20 mouse cellular contexts compared by ENCODE assay signal in the genomic region with DNA sequence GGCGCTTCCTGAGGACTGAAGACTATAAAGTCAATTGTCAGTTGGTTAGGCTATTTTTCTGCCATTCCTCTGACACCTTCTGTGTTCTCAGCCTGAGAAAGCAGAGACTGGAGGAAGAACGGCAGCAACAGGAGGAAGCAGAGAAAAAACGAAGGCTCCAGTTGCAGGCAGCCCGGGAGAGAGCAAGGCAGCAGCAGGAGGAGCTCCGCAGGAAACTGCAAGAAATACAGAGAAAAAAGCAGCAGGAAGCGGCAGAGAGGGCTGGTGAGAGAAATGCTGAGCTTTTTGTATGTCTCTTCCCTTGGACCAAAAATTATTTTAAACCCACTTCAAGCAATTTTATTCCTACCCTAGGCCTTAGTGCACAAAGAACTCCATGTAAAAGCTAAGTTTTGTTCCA. TPM values are rescaled to one million over a fixed set of nuclear protein-coding genes. Genes with fewer than 3 reads are reported as not detected.
DNase-seq lines count a peak whose midpoint lies in the region; ATAC-seq and TF ChIP-seq lines count a peak whose summit lies in the region.
"Had no signal": no experiment of that assay in that cellular context is flagged by ENCODE, and none has a peak within 500 bp of the region (broad histone marks: within the 10 kb centered on the region; RNA-seq: fewer than 3 reads in every experiment).

No protein-coding gene starts in this region.

- TF ChIP-seq CTCF in layer of hippocampus, adult 2 months (conservative IDR thresholded peaks at IDR 0.05): no peak

- no peak overlapping the region for H3K4me3 ChIP-seq in heart, embryonic 12.5 days
- H3K4me3 ChIP-seq in layer of hippocampus, adult 2 months: no peak overlapping the region
- H3K4me3 ChIP-seq in embryonic facial prominence, embryonic 15.5 days (replicated peaks): no peak overlapping the region
- H3K4me3 ChIP-seq: forebrain, embryonic 12.5 days; gastrocnemius, adult 2 months; left cerebral cortex, adult 2 months; midbrain, embryonic 12.5 days had no signal

- peaks cover 11% of the 10 kb centered on the region for H3K4me1 ChIP-seq in heart, embryonic 12.5 days (replicated peaks)
- 0 out of 2 replicates have a peak, but pooled peaks cover 4% of the 10 kb centered on the region for H3K4me1 ChIP-seq in embryonic facial prominence, embryonic 15.5 days
- H3K4me1 ChIP-seq: forebrain, embryonic 12.5 days; midbrain, embryonic 12.5 days had no signal

- 0 out of 2 replicates have a peak overlapping the region, but pooled peaks have one; percentile 18 for H3K4me2 ChIP-seq in heart, embryonic 12.5 days
- 0 out of 2 replicates have a peak overlapping the region, but pooled peaks have one; percentile 25 for H3K4me2 ChIP-seq in embryonic facial prominence, embryonic 15.5 days (replicated peaks)
- H3K4me2 ChIP-seq: forebrain, embryonic 12.5 days; midbrain, embryonic 12.5 days had no signal

- no peaks in the 10 kb centered on the region for H3K36me3 ChIP-seq in heart, embryonic 12.5 days
- H3K36me3 ChIP-seq in embryonic facial prominence, embryonic 15.5 days: no peaks in the 10 kb centered on the region
- H3K36me3 ChIP-seq: forebrain, embryonic 12.5 days; midbrain, embryonic 12.5 days had no signal

- no peak overlapping the region for H3K27ac ChIP-seq in heart, embryonic 12.5 days (ENCODE audit: poor library complexity, severe bottlenecking)
- H3K27ac ChIP-seq in layer of hippocampus, adult 2 months: 0 out of 2 replicates have a peak overlapping the region, but pooled peaks have one; percentile 23
- no peak overlapping the region; the same call in 1 of the 2 replicates for H3K27ac ChIP-seq in embryonic facial prominence, embryonic 15.5 days (replicated peaks)
- H3K27ac ChIP-seq: forebrain, embryonic 12.5 days; gastrocnemius, adult 2 months; left cerebral cortex, adult 2 months; liver, embryonic 14.5 days; midbrain, embryonic 12.5 days had no signal

- no peak for ATAC-seq in heart, embryonic 12.5 days (ENCODE audit: insufficient number of reproducible peaks, low FRiP score)
- no peak for ATAC-seq in embryonic facial prominence, embryonic 15.5 days (ENCODE audit: insufficient number of reproducible peaks, low FRiP score, low TSS enrichment, low read depth)
- ATAC-seq: hindbrain, embryonic 16.5 days had no signal

- H3K9ac ChIP-seq in heart, embryonic 12.5 days: no peak overlapping the region
- H3K9ac ChIP-seq in embryonic facial prominence, embryonic 15.5 days: no peak overlapping the region
- H3K9ac ChIP-seq: forebrain, embryonic 12.5 days; liver, embryonic 14.5 days; midbrain, embryonic 12.5 days had no signal

- intact Hi-C loops in heart, postnatal 36 days (cut with DNase I): no loop called here
- intact Hi-C loops in gastrocnemius, postnatal 14 days (cut with DNase I; ENCODE audit: low total_unique reads): no loop called here

- DNase-seq in heart, postnatal 36 days: no peak
- no peak for DNase-seq in layer of hippocampus, adult 2 months (ENCODE audit: low spot score in 2 of 2)
- DNase-seq in layer of hippocampus, postnatal 36 days: no peak
- peak; percentile 20 for DNase-seq in brain, adult 2 months (ENCODE audit: low read depth, low spot score)
- no peak for DNase-seq in gastrocnemius, postnatal 14 days
- DNase-seq: adrenal gland, adult 2 months; B cell, adult 2 months; cerebellum, adult 9-10 months; gastrocnemius, adult 2 months; kidney, adult 9 months; lung, postnatal 36 days; right cerebral cortex, postnatal 14 days; thymus, postnatal 25 days had no signal

- H3K9me3 ChIP-seq in heart, embryonic 12.5 days (replicated peaks): no peaks in the 10 kb centered on the region
- H3K9me3 ChIP-seq in embryonic facial prominence, embryonic 15.5 days (replicated peaks): no peaks in the 10 kb centered on the region
- H3K9me3 ChIP-seq: forebrain, embryonic 12.5 days; midbrain, embryonic 12.5 days had no signal

- WGBS in heart, embryonic 12.5 days: 24% methylated on average over 6 of the region's 6 CpGs
- WGBS in embryonic facial prominence, embryonic 15.5 days: 28% methylated on average over 6 of the region's 6 CpGs

- no peaks in the 10 kb centered on the region for H3K27me3 ChIP-seq in heart, embryonic 12.5 days (replicated peaks)
- H3K27me3 ChIP-seq in embryonic facial prominence, embryonic 15.5 days: no peaks in the 10 kb centered on the region
- H3K27me3 ChIP-seq: forebrain, embryonic 12.5 days; midbrain, embryonic 12.5 days had no signal

RNA-seq across cellular contexts. Expression of gene Sumo1, which starts 37.6 kb away (rescaled TPM):
- 254 TPM in 2 replicates for polyA plus RNA-seq in heart, embryonic 12.5 days (2016; fragmentation: Nextera tagmentation; extraction: Ambion mirVana)
- total RNA-seq in heart, postnatal 36 days (2021): 10 to 100 TPM; 60.7 to 62.3 TPM
- total RNA-seq in layer of hippocampus, adult 2 months (2021): 100 to 1,000 TPM; 117 to 120 TPM
- 100 to 1,000 TPM; 120 to 126 TPM for total RNA-seq in layer of hippocampus, postnatal 36 days (2021)
- polyA plus RNA-seq in embryonic facial prominence, embryonic 15.5 days (2015; fragmentation: Nextera tagmentation; extraction: Ambion mirVana): 347 and 352 TPM in 2 replicates
- total RNA-seq in gastrocnemius, postnatal 14 days (2021): 10 to 100 TPM; 54.3 to 61.5 TPM

RNA-seq across cellular contexts. Expression of gene Nop58, which starts 51.7 kb away (rescaled TPM):
- polyA plus RNA-seq in heart, embryonic 12.5 days (2016; fragmentation: Nextera tagmentation; extraction: Ambion mirVana): 186 and 187 TPM in 2 replicates
- 10 to 100 TPM; 24.0 to 32.1 TPM for total RNA-seq in heart, postnatal 36 days (2021)
- 10 to 100 TPM; 65.7 to 69.7 TPM for total RNA-seq in layer of hippocampus, adult 2 months (2021)
- 10 to 100 TPM; 52.7 to 58.8 TPM for total RNA-seq in layer of hippocampus, postnatal 36 days (2021)
- 210 and 212 TPM in 2 replicates for polyA plus RNA-seq in embryonic facial prominence, embryonic 15.5 days (2015; fragmentation: Nextera tagmentation; extraction: Ambion mirVana)
- 10 to 100 TPM; 25.7 to 33.5 TPM for total RNA-seq in gastrocnemius, postnatal 14 days (2021)
